Mouse (Mus musculus) heart, postnatal 25 days (tissue): ENCODE measurements at regions not wholly inside any gene's neighbourhood (a gene's known extent, or its start where the extent isn't known, plus 50 kb on each side); places are given as distances from the start of the nearest gene placed in this dataset.

Experiments
- DNase-seq: peaks from one replicate; pipeline ENCODE4 v3.0.0; 2022; ENCODE audit warnings: low spot score
- intact Hi-C: fragments of 180-260 bp; cut with DNase I; formaldehyde crosslinking; loops from one replicate; pipeline ENCODE4 v1.15.1; 2025

GRCm38 (mm10) chr7:71704661-71705240 lies 353.5 kb upstream of the Gm10295 start:
- intact Hi-C loops: loop anchor here (2.0 to 10.0 kb wide), 10 partner anchors 118 to 1340 kb away; partner anchors contain the start of gene Nr2f2
- no peak for DNase-seq
